Mouse (Mus musculus): ENCODE data around the gene Csrp1. TPM values are rescaled to one million over a fixed set of nuclear protein-coding genes. Genes with fewer than 3 reads are reported as not detected.

Csrp1 gene
- polyA plus RNA-seq, 1 experiment: 4.0 TPM

DNA sequence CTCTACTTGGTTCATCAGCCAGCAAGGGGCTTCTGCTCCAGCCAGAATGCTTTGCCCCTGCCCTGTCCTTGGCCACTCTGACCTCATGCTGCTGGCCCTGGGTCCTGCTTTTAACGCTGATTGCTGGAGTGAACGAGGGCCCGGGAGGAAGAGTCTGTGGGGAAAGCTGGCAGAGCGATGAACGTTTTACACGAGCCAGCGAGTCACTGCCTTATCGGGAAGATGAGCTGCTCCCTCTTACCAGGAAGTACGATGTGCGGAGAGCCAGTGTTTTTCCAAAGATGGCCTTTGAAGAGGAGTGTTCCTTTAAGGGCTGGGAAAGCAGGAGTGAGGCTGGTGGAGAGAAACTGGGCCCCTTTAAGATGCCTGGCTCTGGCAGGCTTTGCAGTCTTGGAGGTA, 28.4 kb upstream of the Csrp1 start:
- Histone ChIP-seq H3K36me3 (ENCODE audit: control insufficient read depth) (no peaks in the 10 kb centered on the region), H3K27me3 (ENCODE audit: control insufficient read depth) (peaks cover 37% of the 10 kb centered on the region), H3K4me3 (replicated peaks) (no peak overlapping the region), H3K4me1 (ENCODE audit: control insufficient read depth) (peaks cover 8% of the 10 kb centered on the region), H3K9me3 (ENCODE audit: control insufficient read depth, low read length) (no peaks in the 10 kb centered on the region)
- no peak for TF ChIP-seq GATA1 (IDR thresholded peaks at IDR 0.05; ENCODE audit: low read length)
- TF ChIP-seq TAL1 (IDR thresholded peaks at IDR 0.05; ENCODE audit: low read length): no peak

DNA sequence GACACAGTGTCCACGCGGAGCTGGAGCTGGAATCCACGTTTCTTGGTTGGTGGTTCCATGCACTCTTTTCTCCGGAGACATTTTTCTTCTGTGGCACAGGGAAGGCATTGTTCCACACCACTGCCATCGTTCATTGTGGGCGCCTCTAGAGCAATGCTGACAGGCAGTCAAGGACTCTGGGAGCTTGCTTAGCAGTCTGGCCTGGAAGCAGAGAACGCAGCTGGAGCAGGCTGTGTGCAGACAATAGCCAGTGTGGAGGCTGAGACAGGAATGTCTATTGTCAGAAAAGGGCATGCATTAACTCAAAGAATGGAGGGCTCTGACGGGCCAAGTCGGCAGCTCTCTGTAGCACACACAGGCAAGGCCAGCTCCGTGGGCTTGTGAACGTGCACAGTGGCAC, 25.7 kb upstream of the Csrp1 start:
- H3K4me3 ChIP-seq (replicated peaks): no peak overlapping the region
- no peaks in the 10 kb centered on the region for H3K9me3 ChIP-seq (ENCODE audit: control insufficient read depth, low read length)
- peaks cover 28% of the 10 kb centered on the region for H3K27me3 ChIP-seq (ENCODE audit: control insufficient read depth)
- no peaks in the 10 kb centered on the region for H3K36me3 ChIP-seq (ENCODE audit: control insufficient read depth)
- peaks cover 5% of the 10 kb centered on the region for H3K4me1 ChIP-seq (ENCODE audit: control insufficient read depth)
- TF ChIP-seq GATA1 (IDR thresholded peaks at IDR 0.05; ENCODE audit: low read length): no peak
- no peak for TF ChIP-seq TAL1 (IDR thresholded peaks at IDR 0.05; ENCODE audit: low read length)

DNA sequence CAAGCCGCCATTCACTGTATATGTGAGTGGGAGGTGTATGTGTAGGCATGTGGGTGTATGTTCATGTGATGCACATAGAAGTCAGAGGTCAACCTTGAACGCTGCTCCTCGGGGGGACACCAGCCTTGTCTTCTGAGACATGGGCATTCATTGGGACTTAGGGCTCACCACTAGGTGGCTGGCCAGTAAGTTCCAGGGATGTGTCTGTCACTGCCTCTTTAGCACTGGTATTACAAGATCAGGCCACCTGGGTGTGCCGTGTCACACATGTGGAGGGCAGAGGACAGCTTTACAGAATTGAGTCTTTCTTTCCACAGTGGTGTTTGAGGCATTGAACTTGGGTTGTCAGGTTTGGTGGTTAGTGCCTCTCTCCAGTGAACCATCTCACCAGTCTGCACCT, 22.4 kb upstream of the Csrp1 start:
- TF ChIP-seq GATA1 (IDR thresholded peaks at IDR 0.05; ENCODE audit: low read length) (no peak), TAL1 (IDR thresholded peaks at IDR 0.05; ENCODE audit: low read length) (no peak)
- peaks cover 24% of the 10 kb centered on the region for H3K27me3 ChIP-seq (ENCODE audit: control insufficient read depth)
- no peaks in the 10 kb centered on the region for H3K9me3 ChIP-seq (ENCODE audit: control insufficient read depth, low read length)
- no peak overlapping the region for H3K4me3 ChIP-seq (replicated peaks)
- H3K36me3 ChIP-seq (ENCODE audit: control insufficient read depth): no peaks in the 10 kb centered on the region
- peaks cover 17% of the 10 kb centered on the region for H3K4me1 ChIP-seq (ENCODE audit: control insufficient read depth)

DNA sequence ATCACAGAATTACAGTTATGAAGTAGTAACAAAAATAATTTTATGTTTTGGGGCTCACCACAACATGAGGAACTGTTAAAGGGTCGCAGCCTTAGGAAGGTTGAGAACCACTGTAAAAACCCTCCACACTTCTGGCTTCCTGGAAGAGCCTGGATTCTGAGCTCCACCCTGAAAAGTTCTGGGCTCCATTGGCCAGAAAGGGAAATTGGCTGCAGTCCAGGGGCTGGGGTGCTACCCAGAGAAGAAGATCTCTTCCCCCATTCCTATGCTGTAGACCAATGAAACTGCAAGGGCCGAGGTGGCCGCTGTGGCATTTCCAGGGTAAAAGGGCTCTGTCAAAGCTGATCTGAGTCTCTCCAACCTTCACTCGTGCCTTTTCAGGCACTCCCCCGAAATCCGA, 21.8 kb upstream of the Csrp1 start:
- TF ChIP-seq GATA1 (IDR thresholded peaks at IDR 0.05; ENCODE audit: low read length): no peak
- no peak for TF ChIP-seq TAL1 (IDR thresholded peaks at IDR 0.05; ENCODE audit: low read length)
- H3K36me3 ChIP-seq (ENCODE audit: control insufficient read depth): no peaks in the 10 kb centered on the region
- H3K4me3 ChIP-seq (replicated peaks): no peak overlapping the region
- H3K27me3 ChIP-seq (ENCODE audit: control insufficient read depth): peaks cover 24% of the 10 kb centered on the region
- H3K4me1 ChIP-seq (ENCODE audit: control insufficient read depth): peaks cover 17% of the 10 kb centered on the region
- no peaks in the 10 kb centered on the region for H3K9me3 ChIP-seq (ENCODE audit: control insufficient read depth, low read length)

DNA sequence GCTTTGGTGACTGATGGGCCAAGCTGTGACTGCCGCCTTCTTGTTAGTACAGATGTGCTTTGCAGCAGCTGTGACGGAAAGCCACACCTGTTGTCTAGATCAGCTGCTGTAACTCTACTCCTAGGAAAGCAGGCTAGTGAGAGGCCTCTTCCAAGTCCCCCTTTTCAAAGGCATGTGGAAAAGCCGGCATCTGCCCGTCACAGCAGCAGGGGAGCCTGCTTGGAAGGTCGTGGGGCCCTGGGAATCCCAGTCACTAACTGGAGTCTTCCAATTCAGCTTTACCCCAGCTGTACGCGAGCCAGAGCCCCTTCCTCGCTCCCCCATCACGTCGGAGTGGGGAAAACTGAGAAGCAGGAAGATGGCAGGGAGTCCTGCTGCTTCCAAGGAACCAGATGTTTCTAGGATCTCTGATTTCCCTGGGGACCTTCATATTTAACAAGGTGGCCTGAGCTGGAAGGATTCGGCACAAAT, 21.4 kb upstream of the Csrp1 start:
- H3K4me3 ChIP-seq (replicated peaks): no peak overlapping the region
- no peak for TF ChIP-seq GATA1 (IDR thresholded peaks at IDR 0.05; ENCODE audit: low read length)
- no peak for TF ChIP-seq TAL1 (IDR thresholded peaks at IDR 0.05; ENCODE audit: low read length)
- H3K27me3 ChIP-seq (ENCODE audit: control insufficient read depth): peaks cover 24% of the 10 kb centered on the region
- H3K36me3 ChIP-seq (ENCODE audit: control insufficient read depth): no peaks in the 10 kb centered on the region
- peaks cover 17% of the 10 kb centered on the region for H3K4me1 ChIP-seq (ENCODE audit: control insufficient read depth)
- H3K9me3 ChIP-seq (ENCODE audit: control insufficient read depth, low read length): no peaks in the 10 kb centered on the region

DNA sequence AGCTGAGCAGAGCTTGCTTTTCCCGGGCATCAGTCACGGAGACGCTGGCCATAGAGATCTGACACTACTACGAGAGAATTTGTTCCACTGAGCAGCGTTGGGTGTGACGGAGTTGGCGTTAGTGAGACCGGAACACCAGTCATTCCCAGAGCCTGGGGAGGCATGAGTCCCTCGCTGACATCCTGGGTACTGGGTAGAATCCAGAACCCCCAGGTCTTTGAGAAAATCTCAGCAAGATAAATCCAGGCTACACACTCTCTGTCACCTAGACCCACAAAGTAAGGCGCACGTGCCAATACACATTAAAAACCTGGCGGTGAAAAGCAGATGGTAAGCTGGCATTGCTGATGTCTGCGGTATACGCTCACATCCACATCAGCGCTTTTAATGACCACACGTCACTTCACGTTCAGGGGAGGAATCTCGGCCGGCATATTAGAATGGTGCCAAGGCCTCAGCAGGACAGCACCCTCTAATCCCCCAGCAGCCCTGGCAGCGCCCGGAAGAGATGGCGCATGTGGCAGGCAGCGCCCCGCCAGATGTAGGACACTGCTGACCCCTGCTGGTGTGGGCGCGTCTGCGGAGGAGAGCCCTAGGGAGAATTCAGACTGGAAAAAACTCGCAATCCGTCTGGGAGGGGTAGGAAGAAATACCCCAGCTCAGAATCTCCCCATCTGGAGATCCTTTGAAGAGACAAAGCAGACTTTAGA, 20.7 kb upstream of the Csrp1 start:
- no peaks in the 10 kb centered on the region for H3K9me3 ChIP-seq (ENCODE audit: control insufficient read depth, low read length)
- peaks cover 24% of the 10 kb centered on the region for H3K27me3 ChIP-seq (ENCODE audit: control insufficient read depth)
- TF ChIP-seq GATA1 (IDR thresholded peaks at IDR 0.05; ENCODE audit: low read length): no peak
- 0 out of 3 replicates have a peak, but pooled peaks have one; percentile 6 for TF ChIP-seq TAL1 (IDR thresholded peaks at IDR 0.05; ENCODE audit: low read length)
- no peaks in the 10 kb centered on the region for H3K36me3 ChIP-seq (ENCODE audit: control insufficient read depth)
- H3K4me3 ChIP-seq (replicated peaks): peak overlapping the region; percentile 18
- H3K4me1 ChIP-seq (ENCODE audit: control insufficient read depth): peaks cover 17% of the 10 kb centered on the region

DNA sequence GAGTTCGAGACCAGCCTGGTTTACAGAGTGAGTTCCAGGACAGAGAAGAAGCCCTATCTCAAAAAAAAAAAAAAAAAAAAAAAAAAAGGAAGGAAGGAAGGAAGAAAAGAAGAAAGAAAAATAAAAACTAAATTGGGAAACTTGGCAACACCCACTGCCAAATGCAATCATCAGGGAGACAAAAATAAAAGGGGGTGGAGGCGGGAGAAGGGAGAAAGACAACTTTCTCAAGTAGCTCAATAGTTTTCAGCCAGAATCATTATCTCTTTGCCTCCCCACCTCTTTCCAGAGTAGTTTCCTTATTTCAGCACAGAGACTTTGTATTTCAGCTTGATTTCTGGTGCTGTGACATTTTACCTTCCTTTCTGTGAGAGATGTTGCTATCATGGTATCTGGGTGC, 20.0 kb upstream of the Csrp1 start:
- Histone ChIP-seq H3K4me1 (ENCODE audit: control insufficient read depth) (peaks cover 17% of the 10 kb centered on the region), H3K36me3 (ENCODE audit: control insufficient read depth) (no peaks in the 10 kb centered on the region), H3K4me3 (replicated peaks) (no peak overlapping the region), H3K9me3 (ENCODE audit: control insufficient read depth, low read length) (no peaks in the 10 kb centered on the region), H3K27me3 (ENCODE audit: control insufficient read depth) (peaks cover 24% of the 10 kb centered on the region)
- TF ChIP-seq GATA1 (IDR thresholded peaks at IDR 0.05; ENCODE audit: low read length) (no peak), TAL1 (IDR thresholded peaks at IDR 0.05; ENCODE audit: low read length) (no peak; the same call in 2 of the 3 replicates)

DNA sequence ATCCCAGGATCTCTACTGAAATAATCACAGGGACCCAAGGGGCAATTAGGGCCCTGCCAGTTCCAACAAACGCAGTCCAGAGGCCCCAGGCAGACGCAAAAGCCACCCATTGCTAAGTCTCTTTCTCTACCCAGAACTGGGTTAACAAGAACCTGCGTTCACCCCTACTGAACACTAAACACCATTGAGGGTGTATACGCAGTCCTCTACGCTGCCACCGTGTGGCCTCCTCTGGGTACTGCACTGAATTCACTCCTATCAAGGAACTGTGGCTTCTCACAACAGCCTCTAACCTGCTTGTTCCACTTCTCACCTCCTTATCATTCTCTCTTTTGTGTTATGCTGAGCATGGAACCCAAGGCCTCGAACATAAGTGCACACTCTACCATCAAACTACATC, 19.3 kb upstream of the Csrp1 start:
- peaks cover 24% of the 10 kb centered on the region for H3K27me3 ChIP-seq (ENCODE audit: control insufficient read depth)
- peaks cover 17% of the 10 kb centered on the region for H3K4me1 ChIP-seq (ENCODE audit: control insufficient read depth)
- no peak for TF ChIP-seq GATA1 (IDR thresholded peaks at IDR 0.05; ENCODE audit: low read length)
- TF ChIP-seq TAL1 (IDR thresholded peaks at IDR 0.05; ENCODE audit: low read length): no peak
- H3K36me3 ChIP-seq (ENCODE audit: control insufficient read depth): no peaks in the 10 kb centered on the region
- H3K4me3 ChIP-seq (replicated peaks): no peak overlapping the region
- no peaks in the 10 kb centered on the region for H3K9me3 ChIP-seq (ENCODE audit: control insufficient read depth, low read length)

DNA sequence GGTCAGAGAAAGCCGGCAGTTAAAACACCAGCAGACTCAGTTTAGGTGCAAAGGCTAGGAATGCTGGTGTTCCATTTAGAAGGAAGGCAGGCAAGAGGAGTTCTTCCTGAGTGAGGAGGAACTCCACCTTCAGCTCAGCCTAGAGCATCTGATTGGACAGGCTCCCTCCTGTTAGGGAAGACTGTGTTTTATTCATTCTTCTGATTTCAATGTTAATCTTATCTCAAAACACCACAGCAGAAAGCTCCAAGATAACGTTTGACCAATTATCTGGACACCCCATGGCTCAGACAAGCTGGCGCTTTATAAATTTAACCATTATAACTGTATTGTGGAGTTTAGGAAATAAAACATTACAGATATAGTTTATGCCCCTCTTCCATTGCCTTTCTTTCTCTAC, 18.5 kb upstream of the Csrp1 start:
- H3K27me3 ChIP-seq (ENCODE audit: control insufficient read depth): peaks cover 24% of the 10 kb centered on the region
- TF ChIP-seq GATA1 (IDR thresholded peaks at IDR 0.05; ENCODE audit: low read length) (no peak), TAL1 (IDR thresholded peaks at IDR 0.05; ENCODE audit: low read length) (no peak)
- peaks cover 17% of the 10 kb centered on the region for H3K4me1 ChIP-seq (ENCODE audit: control insufficient read depth)
- H3K9me3 ChIP-seq (ENCODE audit: control insufficient read depth, low read length): no peaks in the 10 kb centered on the region
- no peaks in the 10 kb centered on the region for H3K36me3 ChIP-seq (ENCODE audit: control insufficient read depth)
- no peak overlapping the region for H3K4me3 ChIP-seq (replicated peaks)

Measured in erythroblast, embryonic 14.5 days (primary cell).